Mouse (Mus musculus) erythroblast, embryonic 14.5 days (primary cell): ENCODE results near the gene Cxadr. TPM values are rescaled to one million over a fixed set of nuclear protein-coding genes. Genes with fewer than 3 reads are reported as not detected.

Experiments used
- H3K27me3 ChIP-seq: 2 replicates; pipeline ENCODE4 v1.6.1; 2012; ENCODE audit warnings: inconsistent platforms; ENCODE audit not compliant: control insufficient read depth
- H3K36me3 ChIP-seq: 2 replicates; pipeline ENCODE4 v1.6.1; 2012; ENCODE audit warnings: mild to moderate bottlenecking, inconsistent platforms; ENCODE audit not compliant: control insufficient read depth
- H3K4me1 ChIP-seq: 2 replicates; pipeline ENCODE4 v1.6.1; 2012; ENCODE audit warnings: inconsistent platforms; ENCODE audit not compliant: control insufficient read depth
- H3K4me3 ChIP-seq: replicated peaks from 2 replicates; pipeline ENCODE3; 2012; ENCODE audit warnings: moderate library complexity, mild to moderate bottlenecking, inconsistent platforms
- H3K9me3 ChIP-seq: 2 replicates; pipeline ENCODE4 v1.6.1; 2012; ENCODE audit warnings: low read length, inconsistent platforms, mixed read lengths; ENCODE audit not compliant: control insufficient read depth
- GATA1 ChIP-seq: IDR thresholded peaks from 2 replicates; pipeline ENCODE4 v1.6.1; 2012; ENCODE audit warnings: low read length, inconsistent platforms, mixed read lengths
- TAL1 ChIP-seq: IDR thresholded peaks from 3 replicates; pipeline ENCODE4 v1.6.1; 2012; ENCODE audit warnings: low read length, inconsistent platforms, mixed read lengths
- polyA plus RNA-seq: library from polyadenylated mRNA; stranded (reverse); fragments of >175 nt; gene quantifications from 2 replicates; pipeline ENCODE4 v1.2.3, GENCODE M21; 2012

Cxadr gene
- polyA plus RNA-seq, 1 experiment: not detected

- H3K4me3 ChIP-seq: peak overlapping the region; percentile 62
- TF ChIP-seq TAL1 (no peak), GATA1 (no peak)
- H3K9me3 ChIP-seq: no peaks in the 10 kb centered on the region
- peaks cover 2% of the 10 kb centered on the region; the same call in 1 of the 2 replicates for H3K4me1 ChIP-seq
- H3K36me3 ChIP-seq: no peaks in the 10 kb centered on the region
- peaks cover 47% of the 10 kb centered on the region for H3K27me3 ChIP-seq
Observed at GRCm38 (mm10) chr16:78302678-78303050, 1.4 kb downstream of the Cxadr start.

GRCm38 (mm10) chr16:78305606-78306100 is 4.4 kb downstream of the Cxadr start:
- H3K4me3 ChIP-seq: no peak overlapping the region
- H3K36me3 ChIP-seq: no peaks in the 10 kb centered on the region
- H3K4me1 ChIP-seq: peaks cover 2% of the 10 kb centered on the region; the same call in 1 of the 2 replicates
- no peak for TF ChIP-seq TAL1
- no peak for TF ChIP-seq GATA1
- H3K9me3 ChIP-seq: no peaks in the 10 kb centered on the region
- H3K27me3 ChIP-seq: peaks cover 40% of the 10 kb centered on the region

- peaks cover 2% of the 10 kb centered on the region; the same call in 1 of the 2 replicates for H3K4me1 ChIP-seq
- TF ChIP-seq TAL1 (no peak), GATA1 (no peak)
- H3K4me3 ChIP-seq: no peak overlapping the region
- no peaks in the 10 kb centered on the region for H3K9me3 ChIP-seq
- peaks cover 30% of the 10 kb centered on the region for H3K27me3 ChIP-seq
- no peaks in the 10 kb centered on the region for H3K36me3 ChIP-seq
Observed at GRCm38 (mm10) chr16:78306606-78307005, 5.3 kb downstream of the Cxadr start.

- Histone ChIP-seq H3K9me3 (no peaks in the 10 kb centered on the region), H3K27me3 (peaks cover 20% of the 10 kb centered on the region), H3K4me3 (no peak overlapping the region), H3K36me3 (no peaks in the 10 kb centered on the region), H3K4me1 (no peaks in the 10 kb centered on the region)
- TF ChIP-seq TAL1: no peak
- TF ChIP-seq GATA1: no peak
Observed at GRCm38 (mm10) chr16:78307476-78308192, 6.3 kb downstream of the Cxadr start.

- Histone ChIP-seq H3K9me3 (no peaks in the 10 kb centered on the region), H3K4me3 (no peak overlapping the region), H3K27me3 (peaks cover 3% of the 10 kb centered on the region), H3K4me1 (no peaks in the 10 kb centered on the region), H3K36me3 (no peaks in the 10 kb centered on the region)
- TF ChIP-seq GATA1 (no peak), TAL1 (no peak)
Observed at GRCm38 (mm10) chr16:78309258-78309657, 8.0 kb downstream of the Cxadr start.

GRCm38 (mm10) chr16:78313135-78313887 is 12.0 kb downstream of the Cxadr start:
- no peaks in the 10 kb centered on the region for H3K27me3 ChIP-seq
- no peak for TF ChIP-seq GATA1
- TF ChIP-seq TAL1: no peak

GRCm38 (mm10) chr16:78314026-78314425 is 12.7 kb downstream of the Cxadr start:
- Histone ChIP-seq H3K36me3 (no peaks in the 10 kb centered on the region), H3K9me3 (no peaks in the 10 kb centered on the region), H3K27me3 (no peaks in the 10 kb centered on the region), H3K4me3 (no peak overlapping the region), H3K4me1 (no peaks in the 10 kb centered on the region)
- TF ChIP-seq GATA1 (no peak), TAL1 (no peak)

More at GRCm38 (mm10) chr16:78313135-78313887, 12.0 kb downstream of the Cxadr start:
- no peaks in the 10 kb centered on the region for H3K4me1 ChIP-seq
- no peaks in the 10 kb centered on the region for H3K36me3 ChIP-seq
- H3K9me3 ChIP-seq: no peaks in the 10 kb centered on the region
- no peak overlapping the region for H3K4me3 ChIP-seq

- no peaks in the 10 kb centered on the region for H3K36me3 ChIP-seq
Observed at GRCm38 (mm10) chr16:78316849-78317248, 15.6 kb downstream of the Cxadr start.

GRCm38 (mm10) chr16:78317960-78318359 is 16.7 kb downstream of the Cxadr start:
- no peaks in the 10 kb centered on the region for H3K9me3 ChIP-seq
- H3K27me3 ChIP-seq: no peaks in the 10 kb centered on the region
- no peaks in the 10 kb centered on the region for H3K36me3 ChIP-seq
- H3K4me1 ChIP-seq: no peaks in the 10 kb centered on the region
- TF ChIP-seq GATA1 (no peak), TAL1 (no peak)
- H3K4me3 ChIP-seq: no peak overlapping the region

More at GRCm38 (mm10) chr16:78316849-78317248, 15.6 kb downstream of the Cxadr start:
- no peak for TF ChIP-seq GATA1
- no peak for TF ChIP-seq TAL1
- Histone ChIP-seq H3K4me1 (no peaks in the 10 kb centered on the region), H3K27me3 (no peaks in the 10 kb centered on the region), H3K9me3 (no peaks in the 10 kb centered on the region), H3K4me3 (no peak overlapping the region)
